Mouse (Mus musculus) myocyte (in vitro differentiated cells): Measurements from ENCODE around the gene Rbl2.

ENCODE experiments used
- CEBPB ChIP-seq: IDR thresholded peaks from 2 replicates; pipeline ENCODE4 v1.6.1; 2011; ENCODE audit warnings: mild to moderate bottlenecking, moderate library complexity; ENCODE audit not compliant: poor library complexity, insufficient read depth, severe bottlenecking
- E2F4 ChIP-seq: IDR thresholded peaks from one replicate; pipeline ENCODE4 v1.6.1; 2011; ENCODE audit warnings: mild to moderate bottlenecking, control low read depth, moderate library complexity; ENCODE audit not compliant: insufficient read depth
- TCF12 ChIP-seq: IDR thresholded peaks from one replicate; pipeline ENCODE4 v1.6.1; 2011; ENCODE audit warnings: mild to moderate bottlenecking, control low read depth; ENCODE audit not compliant: poor library complexity, insufficient read depth, severe bottlenecking

GRCm38 (mm10) chr8:91098106-91098505 is 28.2 kb downstream of the Rbl2 start:
- no peak for TF ChIP-seq CEBPB
- TF ChIP-seq TCF12 = no peak
- no peak for TF ChIP-seq E2F4
